Mouse (Mus musculus) cerebellum, postnatal 4 days (tissue): ENCODE measurements around the gene Card11.
A peak's percentile ranks its signal among the peaks of the same experiment; 100 is the strongest.

Experiments used
- DNase-seq, 2 experiments: peaks; one replicate each; pipeline ENCODE4 v3.0.0; 2022; ENCODE audit warnings: low spot score in 2 of 2, mixed read lengths in 1 of 2

Gene Card11

DNA sequence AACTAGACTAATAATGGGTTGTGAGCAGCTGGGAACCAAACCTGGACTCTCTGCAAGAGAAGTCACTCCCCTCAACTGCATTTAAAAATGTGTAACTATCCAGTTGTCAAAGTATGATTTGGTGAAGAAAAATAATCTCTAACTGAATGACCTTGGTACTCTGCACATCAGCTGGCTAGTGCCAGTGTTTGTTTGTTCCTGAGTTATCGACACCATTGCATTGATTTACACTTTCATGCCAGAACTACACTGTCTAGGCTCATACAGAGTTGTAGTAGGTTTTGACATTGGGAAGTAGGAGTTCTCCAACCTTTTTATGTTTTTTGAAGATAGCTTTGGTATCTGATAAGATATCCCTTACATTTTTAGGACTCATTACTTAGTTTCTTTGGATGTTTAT lies 81.9 kb downstream of the Card11 start:
- no peak for DNase-seq

DNA sequence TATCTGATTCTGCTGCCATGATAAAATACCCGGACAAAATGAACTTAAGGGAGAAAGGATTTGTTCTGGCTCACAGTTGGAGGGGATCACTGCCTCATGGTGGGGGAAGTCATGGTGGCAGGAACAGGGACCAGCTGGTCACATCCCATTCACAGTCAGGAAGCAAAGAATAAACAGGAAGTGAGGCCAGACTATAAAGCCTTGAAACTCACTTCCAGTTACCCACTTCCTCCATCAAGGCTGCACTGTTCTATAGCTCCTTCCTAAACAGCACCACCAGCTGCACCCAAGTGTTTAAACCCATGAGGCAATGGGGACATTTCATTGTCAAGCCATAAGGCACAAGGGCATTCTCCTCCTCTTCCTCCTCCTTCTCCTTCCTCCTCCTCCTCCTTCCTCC lies 82.6 kb downstream of the Card11 start:
- no peak for DNase-seq

DNA sequence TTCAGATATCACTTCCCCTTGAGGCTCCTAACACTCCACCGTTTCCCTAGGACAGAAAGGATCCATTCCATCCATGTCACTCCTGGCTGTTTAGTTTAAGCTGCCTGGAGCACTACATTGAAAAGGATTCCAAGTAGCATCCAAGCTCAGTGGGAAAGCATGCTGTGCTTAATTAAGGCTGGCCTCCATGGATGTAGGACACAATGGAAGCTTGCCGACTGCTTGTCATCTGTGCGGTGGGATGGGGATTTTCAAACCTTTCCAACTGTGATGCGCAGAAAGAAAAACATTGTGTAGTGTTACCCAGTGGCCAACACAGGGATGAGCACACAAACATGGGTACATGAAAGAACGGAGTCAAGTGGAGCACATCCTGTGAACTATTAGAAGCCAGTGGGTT lies 89.5 kb downstream of the Card11 start:
- DNase-seq, result no peak

DNA sequence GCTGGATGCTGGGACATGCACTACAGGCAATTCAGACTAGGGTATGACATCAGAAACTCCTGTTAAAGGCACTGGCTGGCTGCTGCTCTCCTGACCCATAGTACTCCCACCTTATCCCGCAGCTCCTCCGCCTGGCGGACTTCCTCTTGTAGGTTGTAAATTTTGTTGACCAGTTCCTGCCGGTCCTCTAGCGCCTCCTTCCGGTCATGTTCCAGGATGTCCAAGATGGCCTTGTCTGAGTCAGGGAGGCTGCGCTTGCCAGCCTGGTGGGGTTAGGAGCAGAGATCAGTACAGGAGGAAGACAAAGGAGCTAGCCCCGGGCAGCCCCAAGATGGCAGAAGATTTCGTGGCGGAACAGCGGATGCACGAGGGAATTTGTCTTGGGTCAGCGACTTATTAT lies 99.5 kb downstream of the Card11 start:
- no peak for DNase-seq

DNA sequence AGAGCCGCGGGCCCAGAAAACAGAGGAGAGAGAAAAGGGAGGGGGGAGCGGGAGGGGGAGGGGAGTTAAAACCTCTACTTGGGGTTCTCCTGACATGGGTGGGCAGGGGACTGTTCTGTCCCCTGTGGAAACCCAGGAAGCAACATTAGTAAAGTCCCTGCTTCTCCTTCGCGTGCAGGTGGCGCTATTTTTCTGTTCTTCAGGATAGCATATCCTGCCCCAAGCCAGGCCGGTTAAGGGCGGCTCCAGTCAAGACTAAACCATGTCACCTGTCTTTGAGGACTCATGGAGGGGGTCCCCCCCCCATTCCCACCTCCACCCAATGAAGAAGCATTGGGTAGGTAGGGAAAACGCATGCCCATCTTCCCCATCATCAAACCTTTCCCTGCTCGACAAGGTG lies 109.3 kb downstream of the Card11 start:
- DNase-seq, result no peak

DNA sequence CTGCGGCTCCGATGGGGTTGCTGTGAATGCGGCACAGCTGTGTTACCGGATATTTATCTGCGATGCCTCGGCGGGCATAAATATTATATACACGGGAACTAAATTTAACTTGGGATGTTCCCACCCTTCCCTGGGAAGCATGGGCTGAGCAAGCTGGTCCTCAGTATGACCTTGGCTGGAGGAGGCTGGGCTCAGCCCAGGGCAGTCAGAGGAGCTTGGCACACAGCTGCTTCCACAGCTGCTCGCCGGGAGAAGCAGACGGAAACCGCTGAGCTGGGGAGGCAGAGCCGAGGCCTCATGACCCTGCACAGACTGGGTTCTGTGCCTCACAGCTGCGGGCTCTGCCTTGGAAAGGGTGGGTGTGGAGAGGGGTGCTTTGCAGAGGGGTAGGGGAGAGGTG lies 110.3 kb downstream of the Card11 start:
- no peak for DNase-seq

DNA sequence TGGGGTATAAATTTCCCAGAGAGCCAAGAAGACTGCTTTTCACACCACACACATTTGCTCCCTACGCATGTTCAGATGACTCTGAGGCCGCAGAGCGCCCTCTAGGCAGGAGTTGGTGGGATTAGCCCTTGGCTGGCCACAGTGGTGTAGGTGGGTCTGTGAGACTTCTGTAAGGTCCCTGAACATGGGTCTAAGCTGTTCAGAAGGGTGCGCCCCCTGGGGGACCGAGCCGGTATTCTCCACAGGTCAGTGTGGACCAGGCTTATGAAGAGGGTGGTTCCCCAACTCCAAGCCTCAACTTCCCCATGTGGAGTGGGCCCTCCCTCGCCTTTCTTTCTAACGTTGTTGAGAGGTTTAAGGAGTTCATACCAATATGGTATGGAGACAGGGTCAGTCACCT lies 110.8 kb downstream of the Card11 start:
- DNase-seq, result peak in 1 of 2 experiments; percentile 49

DNA sequence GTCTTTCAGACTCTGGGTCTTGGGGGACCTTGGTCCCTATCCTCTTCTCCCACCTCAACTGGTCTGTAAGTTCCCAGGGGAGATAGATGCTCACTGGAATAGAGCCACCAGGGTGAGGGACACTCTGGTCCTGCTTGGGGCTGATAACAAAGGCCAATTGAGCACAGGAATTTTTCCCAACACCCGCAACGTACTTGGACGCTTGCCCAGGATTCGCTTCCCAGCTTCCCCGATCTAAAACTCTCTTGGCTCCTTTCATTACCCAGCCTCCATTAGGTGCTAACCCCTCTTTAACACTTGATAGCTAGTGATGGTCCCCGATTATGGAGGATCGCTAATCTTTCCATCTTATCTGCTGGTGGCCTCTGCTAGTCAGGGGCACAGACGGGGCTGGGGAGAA lies 112.5 kb downstream of the Card11 start:
- no peak for DNase-seq

DNA sequence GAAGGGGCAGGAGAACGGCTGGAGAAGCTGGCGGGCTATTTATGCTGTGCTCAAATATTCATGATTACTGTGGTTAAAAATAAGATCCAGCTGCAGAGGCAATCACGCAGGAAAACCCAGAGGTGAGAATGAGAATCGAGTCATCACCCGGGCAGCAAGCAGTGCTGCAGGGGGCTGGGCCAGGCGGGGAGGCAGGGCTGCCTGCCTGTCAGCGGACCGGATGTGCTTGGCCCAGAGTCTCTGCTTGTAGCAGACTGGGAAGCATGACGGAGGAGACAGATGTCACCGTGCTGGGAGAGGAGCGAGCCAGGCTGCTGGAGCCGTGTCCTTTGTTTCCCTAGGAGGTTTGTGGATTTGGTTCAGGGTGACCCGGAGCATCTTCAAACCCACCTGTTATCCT lies 115.4 kb downstream of the Card11 start:
- no peak for DNase-seq

DNA sequence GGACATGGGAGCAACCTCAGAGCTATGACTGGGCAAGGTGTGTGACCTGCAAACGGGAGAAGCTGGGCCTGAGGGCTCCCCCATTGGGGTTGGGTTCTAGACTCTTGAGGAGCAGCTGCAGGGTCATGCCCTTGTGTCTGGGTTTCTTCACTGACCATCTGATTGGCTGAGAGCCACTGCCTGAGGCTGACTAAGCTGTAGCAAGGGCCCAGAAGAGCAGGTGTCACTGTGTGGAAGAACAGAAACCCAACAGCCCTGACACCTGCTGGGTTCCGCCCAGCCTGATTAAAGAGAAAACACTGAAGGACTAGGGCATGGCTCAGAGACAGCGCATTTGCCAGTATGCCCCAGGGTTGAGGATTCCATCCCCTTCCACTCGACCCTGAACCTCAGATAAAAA lies 118.0 kb downstream of the Card11 start:
- DNase-seq, result peak in 1 of 2 experiments; percentile 18

DNA sequence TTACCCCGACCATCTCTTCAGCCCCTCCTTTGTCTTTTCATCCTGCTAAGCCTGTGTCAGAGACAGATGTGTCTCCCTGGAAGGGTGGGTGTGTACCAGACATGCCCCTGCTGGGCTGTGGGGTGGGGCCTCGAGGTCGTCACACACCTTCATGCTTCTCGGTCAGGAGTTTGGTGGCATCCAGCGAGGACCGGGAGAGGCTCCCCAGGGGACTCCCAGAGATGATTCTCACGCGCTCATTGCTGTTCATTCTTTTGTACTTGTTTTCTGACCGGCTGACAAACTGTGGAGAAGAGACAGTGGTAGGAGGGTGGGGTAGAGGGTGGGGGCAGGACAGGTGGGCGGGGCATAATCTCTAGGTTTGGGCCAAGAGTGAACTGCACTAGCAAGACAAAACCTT lies 120.2 kb downstream of the Card11 start:
- DNase-seq, result no peak

DNA sequence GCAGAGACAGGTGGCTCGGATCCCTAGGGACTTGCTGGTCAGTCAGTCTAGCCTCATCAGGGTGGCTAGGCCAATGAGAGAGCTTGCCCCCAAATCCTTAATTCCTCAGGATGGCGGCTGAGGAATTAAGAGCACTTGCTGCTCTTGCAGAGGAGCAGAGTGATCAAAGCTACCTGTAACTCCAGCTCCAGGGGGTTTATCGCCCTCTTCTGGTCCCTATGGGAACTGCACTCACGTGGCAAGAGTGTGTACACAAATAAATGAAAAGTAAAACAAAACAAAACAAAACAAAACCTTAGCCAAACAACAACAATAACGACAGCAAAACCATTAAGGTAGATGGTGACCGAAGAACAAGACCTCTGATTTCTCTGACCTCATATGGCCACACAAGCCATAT lies 121.7 kb downstream of the Card11 start:
- DNase-seq, result no peak

DNA sequence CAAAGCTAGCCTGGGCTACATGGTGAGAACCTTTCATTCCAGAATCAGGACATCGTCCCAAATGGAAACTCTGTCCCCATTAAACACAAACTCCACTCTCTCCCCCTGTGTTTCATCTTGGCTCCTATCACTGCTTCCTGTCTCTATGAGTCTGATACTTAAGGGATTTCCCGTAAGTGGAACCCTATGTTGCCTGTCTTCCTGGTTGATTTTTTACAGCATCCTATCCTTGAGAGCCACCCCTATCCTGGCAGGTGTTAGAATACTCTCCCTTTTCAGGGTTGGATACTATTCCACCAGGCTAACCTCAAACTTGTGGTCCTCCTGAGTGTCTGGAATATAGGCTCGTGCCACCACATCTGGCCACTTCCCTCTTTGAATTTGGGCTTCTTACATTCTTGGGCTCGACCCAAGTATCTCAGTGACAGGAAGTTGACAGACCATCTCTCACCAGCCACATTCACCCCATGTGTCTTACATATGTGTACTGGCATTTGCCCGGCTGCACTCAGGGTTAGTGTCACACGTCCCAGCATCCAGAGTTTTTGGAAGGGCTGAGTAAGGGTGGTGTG lies 126.6 kb downstream of the Card11 start:
- no peak for DNase-seq

DNA sequence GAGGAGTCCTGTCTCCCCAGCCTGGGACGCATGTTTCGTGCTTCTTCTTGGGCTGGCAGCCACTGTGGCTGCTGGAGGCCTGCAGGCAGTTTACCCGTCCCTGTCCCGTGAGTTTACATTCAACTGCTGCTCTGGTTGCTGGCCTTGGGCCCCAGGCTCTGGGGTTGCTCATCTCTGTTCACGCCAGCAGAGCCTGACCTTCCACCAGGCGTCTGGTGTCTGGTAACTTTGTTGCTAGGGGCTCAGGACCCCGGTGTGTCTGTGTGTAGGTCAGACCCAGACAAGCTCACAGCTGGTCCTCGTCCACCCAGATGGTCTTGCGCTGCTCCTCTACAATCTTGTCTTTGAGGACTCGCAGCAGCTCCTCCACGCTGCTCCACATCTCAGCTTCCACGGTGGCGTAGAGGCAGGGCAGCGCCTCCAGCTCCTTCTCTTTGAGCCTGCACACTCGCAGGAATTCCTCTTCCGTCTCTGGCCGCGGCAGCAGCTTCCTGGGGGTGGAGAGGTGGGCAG lies 127.3 kb downstream of the Card11 start:
- DNase-seq, result peak in 1 of 2 experiments; percentile 14

DNA sequence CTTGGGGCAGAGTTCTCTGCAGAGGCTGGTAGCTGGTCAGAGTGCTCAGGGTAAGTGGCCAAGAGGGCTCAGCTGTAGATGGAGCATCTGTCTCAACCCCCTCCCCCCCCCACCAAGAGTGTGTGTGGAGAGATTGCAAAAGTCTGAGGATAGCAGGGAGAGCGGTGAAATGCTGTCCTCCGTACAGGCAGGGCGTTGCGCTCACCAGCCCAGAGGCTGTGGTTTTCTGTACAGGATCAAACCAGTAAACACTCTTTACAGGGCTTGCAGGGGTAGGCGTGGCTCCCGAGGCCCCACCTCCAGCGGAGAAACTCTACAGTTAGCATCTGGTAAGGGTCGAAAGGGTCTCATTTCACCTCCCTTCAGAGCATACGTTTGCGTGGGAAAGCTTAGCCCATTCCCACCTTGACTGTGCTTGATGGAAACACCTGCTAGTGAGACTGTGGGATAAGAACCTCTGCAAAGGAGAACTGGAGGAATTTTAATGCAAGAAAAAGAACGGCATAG lies 127.8 kb downstream of the Card11 start:
- no peak for DNase-seq

DNA sequence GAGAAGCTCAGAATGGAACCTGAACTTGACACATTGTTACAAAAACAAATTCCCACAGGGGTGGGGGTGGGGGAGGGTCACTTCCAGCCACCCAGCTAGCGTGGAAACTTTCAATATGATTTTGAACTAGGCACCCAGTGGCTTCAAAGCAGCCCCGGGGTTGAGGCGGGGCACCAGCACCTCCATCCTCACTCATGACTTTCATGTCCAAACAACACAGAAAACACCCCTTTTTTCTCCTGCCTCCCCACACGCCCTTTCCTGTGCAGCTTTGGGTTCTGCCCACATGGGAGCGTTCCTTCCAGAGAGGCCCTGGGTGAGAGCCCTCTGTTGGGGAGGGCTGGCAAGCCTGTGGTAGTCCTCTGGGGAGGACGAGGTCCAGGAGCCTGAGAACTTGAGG lies 129.1 kb downstream of the Card11 start:
- DNase-seq, result no peak

DNA sequence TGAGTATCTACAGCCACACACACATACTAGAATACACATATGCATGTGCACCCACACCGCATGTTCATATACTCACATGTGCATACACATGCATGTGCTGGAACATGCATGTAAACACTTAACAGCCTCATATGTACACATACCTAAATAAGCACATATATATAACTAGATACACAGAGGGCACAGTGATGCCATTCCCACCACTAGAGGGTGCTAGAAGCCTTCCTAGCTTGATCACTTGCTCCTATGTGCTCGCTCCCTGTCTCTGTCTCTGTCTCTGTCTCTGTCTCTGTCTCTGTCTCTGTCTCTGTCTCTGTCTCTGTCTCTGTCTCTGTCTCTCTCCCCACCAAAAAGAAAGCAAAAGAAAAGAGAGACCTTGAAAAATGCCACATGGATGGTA lies 131.3 kb downstream of the Card11 start:
- DNase-seq, result peak in 1 of 2 experiments; percentile 64

DNA sequence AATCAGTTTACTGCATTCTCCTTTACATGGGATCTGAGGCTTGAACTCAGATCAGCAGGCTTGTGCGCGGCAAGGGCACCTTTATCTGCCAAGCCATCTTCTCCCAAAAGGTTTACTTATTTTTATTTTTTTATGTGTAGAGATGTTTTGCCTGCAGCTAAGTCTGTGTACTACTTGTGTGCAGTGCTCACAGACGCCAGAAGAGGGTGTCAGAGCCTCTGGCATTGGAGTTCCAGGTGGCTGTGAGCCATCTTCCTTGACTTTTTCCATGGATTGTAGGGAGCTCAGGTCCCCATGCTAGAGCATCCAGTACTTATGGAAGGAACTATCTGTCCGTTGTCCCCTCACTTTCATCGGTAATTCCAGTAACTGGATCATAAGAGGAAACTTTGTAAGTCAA lies 140.7 kb downstream of the Card11 start:
- DNase-seq, result peak in 1 of 2 experiments; percentile 21

DNA sequence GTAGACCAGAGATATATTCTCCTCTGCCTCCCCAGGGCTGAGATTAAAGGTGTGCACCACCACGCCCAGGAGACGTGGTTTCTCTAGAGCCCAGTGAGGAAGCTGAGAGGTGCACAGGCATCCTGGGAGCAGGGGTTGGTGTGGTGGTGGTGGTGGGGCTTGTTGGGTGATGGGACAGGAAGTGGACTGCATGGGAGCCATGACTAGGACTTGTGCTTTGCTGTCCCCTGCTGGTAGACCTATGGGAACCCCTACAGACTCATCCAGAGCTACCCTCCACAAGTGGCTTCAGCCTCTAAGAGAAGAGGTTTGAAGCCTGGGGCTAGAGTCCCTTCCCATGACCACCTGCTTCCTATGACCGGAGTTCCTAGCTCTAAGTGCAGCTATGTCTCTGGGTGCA lies 142.0 kb downstream of the Card11 start:
- no peak for DNase-seq

DNA sequence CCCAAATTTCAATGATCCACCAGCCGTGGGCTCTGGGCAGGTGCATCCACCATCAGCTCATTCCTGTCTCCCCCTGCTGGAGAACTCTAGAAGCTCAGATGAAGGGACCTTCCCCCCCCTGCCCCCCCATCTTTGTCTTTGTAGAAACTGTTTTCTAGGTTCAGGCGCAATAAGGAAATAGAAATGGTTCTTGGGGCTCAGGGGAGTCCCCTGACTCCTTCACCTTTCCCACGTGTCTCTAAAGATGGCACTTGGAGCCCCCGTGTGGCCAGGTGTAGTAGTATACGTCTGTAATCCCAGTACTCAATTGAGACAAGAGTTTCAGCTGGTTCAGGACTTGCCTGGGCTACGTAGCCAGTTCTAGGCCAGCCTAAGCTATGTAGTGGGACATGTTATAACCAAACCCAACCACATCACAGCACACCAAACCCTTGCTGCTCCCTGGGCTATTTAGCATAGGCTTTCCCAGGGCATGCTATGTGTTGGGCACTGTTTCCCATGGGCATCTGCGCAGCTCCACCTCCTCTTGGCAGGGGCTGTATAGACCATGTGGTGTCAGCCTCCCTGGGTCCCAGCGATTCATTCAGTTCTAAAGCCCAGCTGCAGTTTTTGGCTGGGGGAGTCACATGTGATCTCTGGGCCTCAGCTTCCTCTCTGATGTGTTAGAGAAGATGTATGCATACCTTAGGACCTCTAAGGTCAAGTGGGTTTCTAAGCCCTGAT lies 142.8 kb downstream of the Card11 start:
- DNase-seq, result peak in 1 of 2 experiments; percentile 22

DNA sequence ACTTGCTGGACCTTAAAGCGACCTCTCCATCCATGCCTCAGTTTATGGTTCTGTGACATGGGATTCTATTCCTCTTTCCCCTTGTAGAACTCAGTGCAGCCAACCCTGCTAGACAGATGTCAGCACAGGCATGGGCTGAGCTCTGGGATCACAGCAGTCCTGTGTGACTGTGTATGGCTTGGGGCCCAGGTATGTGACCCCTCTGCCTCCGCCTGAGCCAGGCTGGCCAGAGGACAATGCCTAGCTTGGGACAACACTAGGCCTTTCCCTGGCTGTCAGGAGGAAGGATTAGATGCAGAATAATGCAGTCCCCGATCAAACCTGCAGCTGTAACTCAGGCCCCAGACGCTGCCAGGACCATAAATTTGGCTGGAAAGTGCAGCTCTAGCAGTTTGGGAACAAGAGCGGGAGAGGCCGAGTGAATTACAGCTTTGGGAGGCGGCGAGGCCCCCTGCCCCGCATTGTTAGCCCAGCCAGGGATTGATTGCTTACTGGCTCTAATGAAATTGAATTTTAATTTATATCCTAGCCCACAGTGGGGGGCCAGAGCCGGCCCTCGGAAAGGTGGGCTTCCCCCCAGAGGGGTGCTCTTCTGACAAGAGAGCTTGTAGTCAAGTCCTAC lies 144.4 kb downstream of the Card11 start:
- DNase-seq, result no peak

DNA sequence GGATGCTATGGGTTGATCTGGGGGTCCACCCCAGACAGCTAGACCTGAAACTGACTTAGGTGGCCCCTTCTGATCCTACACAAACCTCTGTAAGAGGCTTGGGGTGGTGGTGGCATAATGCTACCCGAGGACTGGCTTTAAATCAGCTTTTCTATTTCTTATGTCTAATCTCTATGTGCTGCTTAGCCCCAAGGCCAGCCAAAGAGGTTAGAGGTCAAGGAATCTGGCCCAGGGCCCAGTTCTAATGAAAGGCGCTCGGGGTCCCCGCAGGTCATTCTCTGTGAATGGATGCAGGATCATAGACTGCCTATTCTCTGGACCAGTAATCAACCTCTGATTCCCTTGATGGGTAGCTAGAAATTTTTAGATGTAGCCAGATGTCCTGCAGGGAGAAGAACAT lies 145.7 kb downstream of the Card11 start:
- DNase-seq, result no peak

DNA sequence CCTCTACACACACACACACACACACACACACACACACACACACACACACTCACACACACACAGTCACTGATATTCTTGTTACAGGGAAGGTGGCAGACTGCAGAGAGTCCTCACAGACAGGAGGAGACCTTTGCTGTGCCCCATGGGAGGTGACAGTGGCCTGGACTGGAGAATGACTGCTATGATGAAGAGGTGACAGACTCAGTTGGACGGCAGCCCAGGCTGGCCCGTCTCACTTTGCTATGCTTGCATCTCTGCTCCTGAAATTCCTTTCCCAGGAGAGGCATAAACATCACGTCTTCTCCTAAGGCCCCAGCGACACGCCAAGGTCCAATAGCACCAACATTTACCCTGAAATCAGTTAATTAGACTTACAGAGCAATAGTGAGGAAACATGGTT lies 146.7 kb downstream of the Card11 start:
- no peak for DNase-seq
